Mouse (Mus musculus) B cell, adult 2 months (primary cell): ENCODE results near the gene Mgarp.
A peak's percentile ranks its signal among the peaks of the same experiment; 100 is the strongest.
"Not testable (repeated sequence)": the region's sequence is repeated elsewhere in the genome, so short reads cannot be mapped to it uniquely, and the experiment has no call there.

ENCODE experiments used
- DNase-seq, 2 experiments: peaks; one replicate each; pipeline ENCODE4 v3.0.0; 2022

Mgarp gene

DNA sequence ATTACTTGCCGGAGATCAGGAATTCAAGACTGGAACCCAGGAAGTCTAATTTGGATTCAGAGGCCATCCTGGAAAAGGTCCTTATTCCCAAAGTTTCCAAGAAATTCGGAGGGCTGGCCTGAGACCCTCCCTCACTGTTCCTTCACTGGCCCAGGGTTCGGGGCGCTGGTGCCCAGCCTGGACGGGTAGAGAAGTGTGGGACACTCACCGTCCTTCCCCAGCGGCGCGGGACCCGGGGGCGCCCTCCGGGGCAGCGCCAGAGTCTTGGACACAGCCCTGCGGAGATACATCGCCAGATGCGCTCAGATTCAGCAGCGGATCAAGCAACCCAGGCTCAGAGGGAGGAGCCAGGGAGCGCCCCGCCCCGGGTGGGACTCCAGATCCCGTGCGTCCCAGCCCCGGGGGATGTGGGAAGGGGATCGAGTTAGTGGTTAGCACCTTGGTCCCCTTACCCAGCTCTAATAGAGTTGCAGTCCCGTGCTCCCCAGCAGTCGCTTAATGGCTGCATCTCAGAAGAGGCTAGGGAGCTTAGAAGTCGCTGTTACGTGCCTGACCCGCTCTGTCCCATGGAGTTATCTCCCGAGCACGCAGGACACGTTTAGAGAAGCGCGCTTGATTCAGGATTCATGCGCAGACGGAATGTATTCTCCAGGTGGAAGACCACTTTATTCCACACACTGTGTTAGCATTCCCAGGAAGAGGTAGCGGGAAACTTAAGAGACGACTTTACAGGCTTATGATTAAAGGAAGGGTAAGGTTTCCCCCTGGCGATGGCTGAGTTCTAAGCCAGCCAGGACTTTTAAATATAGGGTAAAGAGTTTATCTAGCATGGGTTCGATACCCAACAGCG, at the start of gene Mgarp:
TSS of gene Mgarp (minus strand) at position 520 of the 850 bp plus-strand sequence.
- peak; percentile 69 to 73 for DNase-seq

DNA sequence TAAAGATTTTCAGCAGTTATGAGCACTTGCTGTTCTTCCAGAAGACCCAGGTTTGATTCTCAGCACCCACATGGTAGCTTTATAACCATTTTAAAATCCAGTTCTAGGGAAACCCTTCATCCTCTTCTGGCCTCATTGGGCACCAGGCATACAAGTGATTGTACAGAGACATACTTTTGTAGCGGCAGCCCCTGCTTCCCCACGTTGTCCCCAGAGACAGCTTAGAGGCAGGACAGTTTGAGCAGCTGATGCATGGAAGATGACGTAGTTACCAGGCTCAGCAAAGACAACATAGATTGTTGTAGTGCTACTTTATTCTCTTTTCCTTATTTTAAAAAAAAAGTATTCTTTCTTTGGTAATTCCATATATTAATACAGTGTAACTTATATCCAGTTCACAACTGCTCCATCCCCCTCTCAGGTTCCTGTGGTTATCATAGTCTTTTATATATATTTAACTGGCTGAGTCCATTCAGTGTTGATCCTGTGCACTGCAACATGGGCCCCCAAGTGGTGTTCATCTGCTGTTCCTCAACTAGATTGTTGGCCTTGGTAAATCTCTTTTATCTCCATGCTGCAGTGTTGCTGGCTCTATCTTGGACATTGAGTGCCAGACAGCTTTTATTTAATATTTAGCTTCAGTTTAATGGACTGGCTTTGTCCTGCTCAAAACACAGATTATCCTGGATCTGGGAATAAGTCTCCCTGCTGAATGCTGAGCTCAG, 38.5 kb upstream of the Mgarp start:
- DNase-seq = peak; percentile 68 to 72

GRCm38 (mm10) chr3:51434364-51434763, 37.8 kb upstream of the Mgarp start:
- DNase-seq = peak; percentile 17 to 24

DNA sequence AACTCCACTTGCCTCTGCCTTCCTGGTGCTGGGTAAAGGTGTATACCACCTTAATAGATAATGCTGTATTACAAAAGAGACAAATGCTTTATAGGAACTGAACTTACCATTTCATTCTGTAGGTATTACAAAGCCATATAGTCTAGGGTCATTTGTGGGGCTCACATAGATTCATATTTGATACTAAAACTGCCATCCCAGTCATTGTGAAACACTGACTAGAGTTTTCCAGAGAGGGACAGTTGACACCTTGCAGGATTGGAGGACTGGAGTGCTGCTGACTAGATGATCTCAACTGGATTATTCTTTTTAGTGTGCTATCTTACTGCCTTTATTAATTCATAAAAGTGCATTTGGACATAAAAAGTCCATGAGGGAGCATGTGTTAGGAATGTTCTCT, 28.9 kb upstream of the Mgarp start:
- no peak for DNase-seq

- DNase-seq = peak; percentile 14 to 23
Observed at GRCm38 (mm10) chr3:51421921-51422320, 25.4 kb upstream of the Mgarp start.

GRCm38 (mm10) chr3:51417966-51418365, 21.4 kb upstream of the Mgarp start:
- DNase-seq = no peak

GRCm38 (mm10) chr3:51417485-51417884, 20.9 kb upstream of the Mgarp start:
- DNase-seq = no peak

DNA sequence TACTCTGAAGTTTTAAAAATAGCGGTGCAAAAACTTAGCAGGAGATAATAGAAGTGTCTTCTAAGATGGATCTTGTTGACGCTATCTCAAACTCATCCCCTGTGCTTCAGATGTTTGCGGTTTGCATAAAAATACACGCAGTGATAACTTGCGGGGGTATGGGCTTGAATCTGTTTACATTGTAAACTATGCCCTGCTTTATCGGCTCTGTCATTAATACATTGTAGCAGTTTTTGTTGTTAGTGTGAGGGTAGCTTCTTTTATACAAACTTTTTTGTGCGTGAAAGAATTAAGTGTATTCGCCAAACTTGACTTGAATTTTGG, 20.6 kb upstream of the Mgarp start:
- DNase-seq = no peak

DNA sequence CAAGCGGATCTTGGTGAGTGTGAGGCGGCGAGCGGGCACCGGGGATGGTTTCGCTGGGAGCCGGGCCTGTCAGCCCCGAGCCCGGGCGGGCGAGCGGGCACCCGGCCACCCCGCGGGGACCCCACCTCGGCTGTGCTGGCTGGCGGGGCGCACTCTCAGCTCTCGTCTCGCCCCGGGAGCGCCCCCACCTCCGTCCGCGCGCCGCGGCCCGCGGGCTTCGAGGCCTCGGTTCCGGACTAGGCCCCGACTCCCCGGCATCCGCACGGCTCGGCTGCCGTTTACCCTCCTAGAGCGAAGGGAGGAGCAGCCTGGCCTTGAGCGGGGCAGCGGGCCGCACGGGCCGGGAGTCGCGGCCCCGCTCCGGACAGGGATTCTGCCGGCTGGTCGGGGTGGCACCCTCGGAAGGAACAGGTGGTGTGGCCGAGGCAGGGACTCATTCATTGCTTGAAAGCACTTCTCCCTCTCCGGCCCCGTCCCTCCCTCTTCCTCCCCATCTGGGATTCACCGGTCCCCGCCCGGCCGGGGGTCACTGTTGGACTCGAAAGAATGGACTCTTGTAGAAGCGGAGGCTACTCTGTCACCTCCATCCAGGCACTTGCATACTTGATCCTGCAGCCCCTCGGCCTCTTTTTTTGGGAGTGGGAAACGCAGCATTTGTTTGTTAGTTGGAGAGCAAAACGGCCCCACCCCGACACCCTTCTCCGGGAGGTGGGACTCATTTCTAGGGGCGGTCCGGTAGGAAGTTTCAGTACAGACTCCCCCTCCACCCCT, 20.0 kb upstream of the Mgarp start:
- DNase-seq = peak; percentile 64 to 67

DNA sequence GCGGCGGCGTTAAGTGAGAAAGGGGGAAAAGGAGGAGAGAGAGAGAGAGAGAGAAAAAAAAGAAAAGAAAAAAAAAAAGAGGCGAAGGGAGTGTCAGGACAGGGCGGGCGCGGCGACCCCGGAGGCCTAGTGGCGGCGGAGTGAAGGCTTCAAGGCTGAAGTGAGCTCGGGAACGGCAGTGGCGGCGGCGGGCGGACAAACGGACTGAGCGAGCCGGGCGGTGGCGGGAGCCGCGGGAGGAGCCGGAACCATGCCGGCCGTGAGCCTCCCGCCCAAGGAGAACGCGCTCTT, 19.5 kb upstream of the Mgarp start:
- no peak for DNase-seq

GRCm38 (mm10) chr3:51415098-51416072, 18.8 kb upstream of the Mgarp start, which contains the start of gene Naa15:
Gene Naa15, plus strand, starts transcription at chr3:51415148.
- DNase-seq = peak; percentile 95 to 96

DNA sequence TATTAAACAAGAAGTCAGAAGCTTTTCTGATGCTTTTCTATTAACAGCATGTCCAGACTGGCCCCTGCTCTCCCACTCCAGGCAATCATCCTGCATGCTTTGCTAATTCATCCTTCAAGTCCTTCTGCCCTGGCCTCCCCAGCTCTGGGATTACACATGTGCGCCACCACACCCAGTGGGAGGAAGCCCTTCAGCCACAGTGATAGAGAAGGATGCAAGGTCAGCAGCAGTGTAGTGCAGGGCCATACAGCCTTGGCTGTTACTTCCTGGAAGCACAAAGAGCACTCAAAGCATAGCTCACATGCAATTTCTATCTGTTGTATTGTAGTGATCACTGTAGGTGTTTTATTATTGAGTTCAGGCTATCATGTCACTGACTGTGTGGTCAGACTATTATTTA, 16.7 kb upstream of the Mgarp start:
- DNase-seq = no peak

- no peak for DNase-seq
Observed at GRCm38 (mm10) chr3:51412457-51412856, 15.9 kb upstream of the Mgarp start.

- peak; percentile 99 for DNase-seq
Observed at GRCm38 (mm10) chr3:51408561-51409183, 12.1 kb upstream of the Mgarp start, which contains the start of gene Ndufc1. Gene Ndufc1, minus strand, starts transcription at chr3:51408988.

DNA sequence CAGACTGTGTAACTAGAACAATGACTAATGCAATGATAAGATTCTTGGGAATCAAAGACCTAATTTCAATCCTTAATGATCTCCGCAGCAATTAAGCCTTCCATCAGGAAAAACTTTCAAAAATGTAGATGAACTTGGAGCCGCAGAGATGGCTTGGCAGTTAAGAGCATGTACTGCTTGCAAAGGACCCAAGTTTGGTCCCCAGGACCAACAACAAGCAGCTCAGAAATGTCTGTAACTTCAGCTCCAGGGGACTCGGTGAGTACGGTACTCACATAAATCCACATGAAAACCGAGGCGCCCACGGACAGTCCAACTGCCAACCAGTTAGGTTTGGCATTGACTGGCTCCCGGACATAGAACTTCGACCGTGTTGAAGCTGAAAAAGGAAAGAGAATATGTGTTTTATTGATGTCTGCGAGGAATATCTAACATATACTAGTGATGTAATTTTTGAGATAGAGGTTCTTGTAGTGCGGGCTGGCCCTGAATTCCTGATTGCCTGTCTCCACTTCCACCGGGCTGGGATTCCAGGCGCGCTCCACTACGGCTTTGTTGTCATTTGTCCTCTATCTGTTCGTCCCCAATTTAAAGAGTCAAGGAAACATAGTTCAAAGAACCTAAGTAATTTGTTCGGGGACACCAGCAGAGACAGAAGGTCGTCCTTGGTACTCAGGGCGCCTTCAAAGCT, 11.5 kb upstream of the Mgarp start:
- no peak for DNase-seq

GRCm38 (mm10) chr3:51402628-51403027, 6.1 kb upstream of the Mgarp start:
- no peak for DNase-seq

- not testable (repeated sequence) for DNase-seq
Observed at GRCm38 (mm10) chr3:51402054-51402453, 5.5 kb upstream of the Mgarp start.

DNA sequence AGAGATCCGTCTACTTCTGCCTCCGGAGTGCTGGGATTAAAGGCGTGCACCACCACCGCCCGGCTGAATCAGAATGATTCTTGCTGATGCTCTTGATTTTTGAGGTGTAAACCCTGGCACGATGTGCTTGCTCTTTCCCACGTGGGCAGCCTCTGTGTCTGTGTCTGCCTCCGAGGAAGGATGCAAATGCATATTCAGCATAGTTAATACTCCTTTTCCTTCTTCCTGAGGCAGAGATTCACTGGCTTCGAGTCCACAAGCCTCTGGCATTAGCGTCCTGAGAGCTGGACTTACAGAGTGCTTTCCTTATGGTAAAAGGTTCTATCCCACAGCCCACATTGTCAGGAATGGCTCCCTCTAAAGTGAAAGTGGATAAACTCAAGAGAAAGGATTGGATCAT, 4.1 kb upstream of the Mgarp start:
- DNase-seq = no peak

DNA sequence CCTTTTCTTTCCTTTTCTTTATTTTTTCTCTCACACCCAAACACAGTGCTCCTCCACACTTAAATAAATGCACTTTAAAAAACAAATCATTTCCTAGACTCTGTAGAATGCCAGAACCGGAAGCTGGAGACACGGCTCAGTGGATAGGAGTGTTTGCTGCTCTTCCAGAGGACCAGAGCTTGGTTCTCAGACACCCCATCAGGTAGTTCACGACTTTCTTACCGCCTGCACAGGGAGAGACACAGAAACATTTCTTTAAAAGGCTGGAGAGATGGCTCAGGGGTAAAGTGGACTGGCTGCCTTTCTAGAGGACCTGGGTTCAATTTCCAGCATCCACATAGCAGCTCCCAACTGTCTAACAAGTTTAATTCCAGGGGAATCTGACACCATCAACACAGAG, 3.0 kb upstream of the Mgarp start:
- no peak for DNase-seq

- DNase-seq = no peak
Observed at GRCm38 (mm10) chr3:51398667-51399066, 2.1 kb upstream of the Mgarp start.

GRCm38 (mm10) chr3:51397700-51398299, 1.3 kb upstream of the Mgarp start:
- no peak for DNase-seq
